Mouse (Mus musculus): ENCODE measurements around the gene Gpr135.
"Not testable (repeated sequence)": the region's sequence is repeated elsewhere in the genome, so short reads cannot be mapped to it uniquely, and the experiment has no call there.

Gene Gpr135

DNA sequence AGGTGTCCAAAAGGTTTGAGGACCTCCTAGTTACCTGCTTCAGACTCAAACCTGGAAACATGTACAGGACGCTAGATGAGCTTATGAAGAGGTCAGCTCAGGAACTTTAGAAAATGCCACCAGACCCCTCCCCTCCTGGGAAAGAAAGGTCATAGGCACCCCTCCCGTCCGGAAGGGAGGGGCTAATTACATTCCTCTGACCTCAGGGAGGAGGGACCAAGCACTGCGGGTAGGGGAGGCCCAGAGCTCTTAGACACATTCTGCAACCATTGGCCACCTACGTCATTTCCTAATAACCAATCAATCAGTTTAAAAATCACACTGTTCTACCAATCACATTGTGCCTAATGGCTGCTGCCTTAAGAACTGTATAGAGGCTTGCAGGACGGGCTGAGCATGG, 18.4 kb downstream of the Gpr135 start:
- no peak for DNase-seq

DNA sequence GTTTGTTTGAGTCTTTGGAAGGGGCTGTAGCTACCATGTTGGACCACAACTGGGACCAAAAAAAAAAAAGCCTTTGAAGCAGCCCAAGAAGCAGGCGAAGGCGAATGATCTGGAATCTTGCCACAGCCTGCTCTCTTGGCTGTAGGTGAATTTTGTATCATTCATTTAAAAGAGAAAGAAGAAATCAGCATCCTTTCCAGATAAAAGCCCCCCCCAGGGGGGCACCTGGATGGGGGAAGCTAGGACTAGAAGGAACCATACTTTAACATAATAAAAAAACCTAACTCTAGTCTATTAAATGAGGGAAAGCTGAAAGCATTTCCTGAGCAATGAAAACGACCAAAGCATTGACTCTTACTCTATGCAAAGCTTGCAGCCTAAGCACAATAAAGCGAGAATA, 20.1 kb downstream of the Gpr135 start:
- DNase-seq = no peak

DNA sequence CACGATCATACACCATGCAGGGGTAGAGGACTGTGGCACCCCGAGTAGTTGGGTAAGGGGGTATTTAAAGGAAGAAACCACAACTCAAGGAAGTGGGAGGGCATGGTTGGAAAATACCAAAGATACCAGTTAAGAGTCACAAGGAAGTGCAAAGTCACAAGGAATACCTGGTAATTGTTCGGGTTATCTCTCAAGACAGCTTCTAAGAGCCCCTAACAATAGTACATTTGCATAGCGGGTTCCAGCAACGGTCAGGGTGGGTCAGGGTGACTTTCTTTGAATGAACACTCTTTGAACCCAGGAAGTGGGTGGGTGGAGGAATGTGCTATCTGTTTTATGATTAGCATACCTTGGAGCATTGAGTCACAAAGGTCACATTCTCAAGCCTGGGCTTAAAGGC, 20.8 kb downstream of the Gpr135 start:
- not testable (repeated sequence) for DNase-seq

- DNase-seq = no peak
Observed at GRCm38 (mm10) chr12:72047513-72047912, 23.4 kb downstream of the Gpr135 start.

DNA sequence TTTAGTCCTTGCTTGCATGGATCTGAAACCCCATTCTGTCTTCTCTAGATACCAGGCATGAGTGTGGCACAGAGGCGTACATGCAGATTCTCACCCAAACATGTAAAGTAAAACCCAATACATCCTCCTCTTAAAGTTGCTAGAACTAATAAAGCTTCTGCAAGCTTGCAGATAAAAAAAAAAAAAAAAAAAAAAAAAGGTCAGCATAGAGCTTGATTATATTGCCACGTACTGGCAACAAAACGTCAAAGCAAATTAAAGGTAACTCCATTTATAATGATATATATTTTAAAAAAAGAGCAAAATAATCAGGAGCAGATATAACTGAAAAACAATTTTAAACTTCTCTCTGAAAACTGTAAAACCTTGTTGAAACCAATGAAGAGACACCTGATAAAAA, 29.7 kb downstream of the Gpr135 start:
- DNase-seq = no peak

- DNase-seq = no peak
Observed at GRCm38 (mm10) chr12:72039501-72039900, 31.4 kb downstream of the Gpr135 start.

DNA sequence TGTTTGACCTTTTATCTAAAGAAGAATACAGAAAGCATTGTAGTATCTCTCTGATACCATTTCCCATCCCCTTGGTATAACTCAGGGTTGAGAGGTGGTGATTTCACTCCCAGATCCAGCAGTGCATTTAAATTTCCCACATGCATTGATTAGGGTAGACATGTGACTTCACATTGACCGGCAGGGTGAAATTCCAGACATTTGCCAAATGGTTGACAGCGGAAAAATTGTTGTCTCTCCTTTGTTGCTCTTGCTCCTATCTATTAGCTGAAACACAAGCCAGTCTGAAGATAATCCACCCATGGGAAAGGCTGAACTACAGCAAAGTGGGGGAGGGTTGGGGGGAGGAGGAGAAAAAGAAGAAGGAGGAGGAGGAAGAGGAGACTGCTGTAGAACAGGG, 32.1 kb downstream of the Gpr135 start:
- no peak for DNase-seq

GRCm38 (mm10) chr12:72037049-72037448, 33.9 kb downstream of the Gpr135 start:
- no peak for DNase-seq

DNA sequence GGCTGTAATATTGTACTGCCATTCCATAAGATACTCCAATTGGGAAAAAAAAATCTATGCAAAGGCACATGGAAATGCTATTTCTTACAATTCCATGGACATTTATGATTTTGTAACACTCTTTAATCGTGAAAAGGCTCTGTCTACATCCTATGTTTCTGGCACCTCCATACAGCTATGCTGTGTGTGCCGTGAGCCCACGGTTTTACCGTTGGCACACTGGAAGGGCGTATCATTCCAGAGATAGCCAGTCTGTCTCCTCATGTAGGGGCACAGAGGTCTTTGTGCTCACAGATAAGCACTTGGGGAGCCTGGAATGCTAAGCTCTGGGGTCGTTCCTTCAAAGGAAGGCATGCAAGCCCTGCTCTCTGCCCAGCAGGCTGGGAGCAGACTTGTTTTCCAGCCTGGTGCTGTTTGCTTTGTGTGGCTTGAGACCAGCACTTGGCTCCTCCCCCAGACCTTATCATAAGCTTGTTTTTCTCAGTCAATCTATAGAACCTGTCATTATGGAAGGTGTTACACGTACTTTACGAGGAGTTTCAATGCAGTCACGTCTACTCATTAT, 34.7 kb downstream of the Gpr135 start:
- DNase-seq = no peak

- no peak for DNase-seq
Observed at GRCm38 (mm10) chr12:72031794-72032193, 39.1 kb downstream of the Gpr135 start.

GRCm38 (mm10) chr12:72031171-72031570, 39.8 kb downstream of the Gpr135 start:
- no peak for DNase-seq

- no peak for DNase-seq
Observed at GRCm38 (mm10) chr12:72025275-72025795, 45.6 kb downstream of the Gpr135 start.

GRCm38 (mm10) chr12:72023572-72023971, 47.4 kb downstream of the Gpr135 start:
- DNase-seq = no peak

DNA sequence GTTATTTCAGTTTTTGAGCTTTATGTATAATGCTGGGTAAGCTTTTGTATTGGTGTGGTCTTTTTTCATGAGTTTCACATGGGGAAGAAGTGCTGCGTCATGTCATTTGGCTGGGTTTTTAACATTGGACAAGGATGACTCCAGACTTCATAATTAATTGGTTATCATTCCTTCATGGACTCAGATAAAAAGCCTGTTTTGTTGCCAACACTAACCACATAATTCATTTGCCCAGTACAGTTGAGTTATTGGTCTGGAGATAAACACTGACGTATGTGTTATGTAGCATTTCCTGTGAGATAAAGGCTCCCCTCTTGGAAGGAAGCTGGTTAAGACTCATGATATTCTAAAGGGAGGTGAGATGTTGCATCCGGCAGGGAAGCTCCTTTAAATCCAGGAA, 48.1 kb downstream of the Gpr135 start:
- DNase-seq = no peak

DNA sequence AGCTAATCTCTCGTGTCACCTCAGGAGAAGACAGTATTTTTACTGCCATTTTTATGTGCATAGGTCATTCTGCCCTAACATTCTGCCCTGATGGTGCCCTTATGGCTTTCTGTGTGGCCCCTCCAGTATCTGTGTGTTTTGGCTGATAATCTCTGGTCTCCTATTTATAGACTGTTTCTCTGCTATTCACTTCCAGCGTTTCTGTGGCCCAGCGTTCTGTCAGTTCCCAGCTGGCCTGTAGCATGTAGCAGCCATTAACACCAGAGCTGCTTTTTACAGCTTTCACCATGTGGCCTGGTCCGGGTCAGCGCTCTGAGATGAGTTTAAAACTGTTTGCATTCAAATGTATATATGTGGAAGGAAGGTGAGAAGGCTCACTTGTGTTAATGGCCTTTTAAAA, 49.4 kb downstream of the Gpr135 start:
- DNase-seq = no peak

DNA sequence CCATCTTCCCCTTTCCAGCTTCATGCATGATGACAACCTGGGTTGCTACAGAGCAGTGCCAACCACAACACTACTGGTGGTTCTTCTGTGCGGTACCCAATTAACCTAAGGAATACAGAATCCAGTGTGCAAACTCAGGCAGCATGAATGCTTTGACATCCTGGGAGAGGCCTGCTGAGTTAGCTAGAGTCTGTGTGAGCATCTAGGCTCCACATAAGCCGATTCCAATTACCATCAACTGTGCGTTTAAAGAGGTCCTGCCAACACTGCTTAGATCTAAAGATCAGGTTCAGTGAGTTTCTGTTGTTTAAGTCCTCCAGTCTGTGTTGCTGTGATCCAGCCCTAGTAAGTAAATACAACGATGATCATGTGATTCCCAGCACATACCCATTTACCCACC, 50.6 kb downstream of the Gpr135 start:
- DNase-seq = no peak
